Mouse (Mus musculus): ENCODE data around the gene Casq1. TPM values are rescaled to one million over a fixed set of nuclear protein-coding genes. Genes with fewer than 3 reads are reported as not detected.
A peak's percentile ranks its signal among the peaks of the same experiment; 100 is the strongest.

Gene Casq1
- polyA plus RNA-seq, 1 experiment from 2014 or later = 53.9 TPM

DNA sequence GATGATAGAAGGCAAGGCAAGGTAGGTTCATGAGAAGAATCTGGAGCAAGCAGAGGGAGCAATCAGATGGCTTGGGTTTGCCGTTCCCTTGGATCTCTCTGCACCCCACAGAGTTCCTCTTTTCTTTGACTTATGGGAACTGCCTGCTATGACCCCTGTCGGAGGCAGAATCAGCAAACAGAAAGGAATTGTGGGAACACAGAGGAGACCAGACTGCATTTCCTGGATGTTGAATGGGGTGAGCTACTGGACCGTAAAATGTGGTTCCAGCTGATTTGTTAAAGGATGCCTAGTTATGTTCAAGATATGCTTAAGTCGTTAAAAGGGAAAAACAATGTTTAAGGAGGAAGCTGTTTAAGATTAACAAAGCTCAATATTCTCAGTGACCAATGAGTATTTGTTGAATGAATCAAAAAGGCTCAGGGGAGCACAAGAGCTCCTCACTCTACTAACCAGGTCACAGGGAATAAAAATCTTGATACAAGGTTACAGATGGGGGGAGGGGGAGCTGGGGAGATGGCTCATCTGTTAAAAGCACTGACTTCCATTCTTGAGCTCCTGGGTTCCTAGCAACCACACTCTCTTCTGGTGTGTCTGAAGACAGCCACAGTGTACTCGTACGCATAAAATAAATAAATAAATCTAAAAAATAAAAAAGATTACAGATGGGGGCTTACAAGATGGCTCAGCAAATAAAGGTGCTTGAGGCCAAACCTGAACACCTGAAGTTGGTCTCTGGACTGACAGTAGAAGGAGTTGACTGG is 21.5 kb upstream of the Casq1 start:
- no peak for ATAC-seq (ENCODE audit: insufficient read depth, low FRiP score)
- Histone ChIP-seq H3K9ac (ENCODE audit: low read length) (no peak overlapping the region), H3K27me3 (ENCODE audit: control insufficient read depth, insufficient read depth, low read length) (peaks cover 4% of the 10 kb centered on the region; the same call in 1 of the 2 replicates), H3K9me3 (replicated peaks; ENCODE audit: control insufficient read depth, low read length) (no peaks in the 10 kb centered on the region), H3K4me1 (ENCODE audit: control insufficient read depth, insufficient read depth, low read length) (no peaks in the 10 kb centered on the region), H3K27ac (ENCODE audit: low read length) (no peak overlapping the region), H3K4me3 (replicated peaks; ENCODE audit: low read length) (no peak overlapping the region), H3K36me3 (ENCODE audit: control insufficient read depth, insufficient read depth, low read length) (no peaks in the 10 kb centered on the region), H3K4me2 (ENCODE audit: low read depth, low read length) (no peak overlapping the region)
- 67% methylated on average over 6 of the region's 6 CpGs for WGBS

DNA sequence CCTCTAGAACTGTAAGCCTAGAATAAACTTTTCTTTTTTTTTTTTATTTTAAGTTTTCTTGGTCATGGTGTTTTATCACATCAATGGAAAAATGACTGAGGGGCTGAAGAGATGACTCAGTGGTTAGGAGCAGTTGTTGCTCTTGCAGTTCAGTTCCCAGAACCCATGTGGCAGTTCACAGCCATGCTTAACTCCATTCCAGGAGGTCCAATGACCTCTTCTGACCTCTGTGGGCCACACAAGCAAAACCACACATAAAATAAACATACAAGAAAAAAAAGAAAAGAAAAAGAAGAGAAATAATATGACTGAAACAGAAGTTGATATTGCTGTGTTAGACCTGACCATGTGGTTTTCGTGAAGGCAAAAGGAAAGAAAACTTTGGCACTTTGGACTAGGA is 9.5 kb upstream of the Casq1 start:
- Histone ChIP-seq H3K4me3 (replicated peaks; ENCODE audit: low read length) (no peak overlapping the region), H3K9me3 (replicated peaks; ENCODE audit: control insufficient read depth, low read length) (no peaks in the 10 kb centered on the region), H3K36me3 (ENCODE audit: control insufficient read depth, insufficient read depth, low read length) (no peaks in the 10 kb centered on the region), H3K4me2 (ENCODE audit: low read depth, low read length) (no peak overlapping the region), H3K4me1 (ENCODE audit: control insufficient read depth, insufficient read depth, low read length) (no peaks in the 10 kb centered on the region), H3K27ac (ENCODE audit: low read length) (no peak overlapping the region), H3K27me3 (ENCODE audit: control insufficient read depth, insufficient read depth, low read length) (no peaks in the 10 kb centered on the region), H3K9ac (ENCODE audit: low read length) (no peak overlapping the region)
- ATAC-seq (ENCODE audit: insufficient read depth, low FRiP score) = no peak
- 83% methylated on average over 1 of the region's 1 CpGs for whole genome bisulfite sequencing

DNA sequence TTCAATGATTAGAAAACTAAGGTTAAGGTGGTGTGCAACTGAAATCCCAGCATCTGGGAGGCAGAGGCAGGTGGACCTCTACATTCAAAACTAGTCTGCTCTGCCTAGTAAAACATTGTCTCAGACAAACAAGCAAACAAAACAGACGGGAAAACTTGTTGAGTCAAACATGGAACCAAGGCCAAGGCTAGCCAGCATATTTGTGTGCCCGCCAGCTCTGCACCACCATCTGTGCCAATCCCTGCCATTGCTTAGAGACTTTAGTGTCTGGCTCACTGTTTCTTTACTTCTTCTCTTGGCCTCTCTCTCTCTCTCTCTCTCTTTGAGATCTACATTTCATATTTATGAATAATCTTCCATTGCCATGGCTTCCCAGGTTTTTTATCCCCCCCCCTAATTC is 8.5 kb upstream of the Casq1 start:
- Histone ChIP-seq H3K4me3 (replicated peaks; ENCODE audit: low read length) (no peak overlapping the region), H3K9me3 (replicated peaks; ENCODE audit: control insufficient read depth, low read length) (no peaks in the 10 kb centered on the region), H3K4me1 (ENCODE audit: control insufficient read depth, insufficient read depth, low read length) (no peaks in the 10 kb centered on the region), H3K9ac (ENCODE audit: low read length) (no peak overlapping the region), H3K36me3 (ENCODE audit: control insufficient read depth, insufficient read depth, low read length) (no peaks in the 10 kb centered on the region), H3K27ac (ENCODE audit: low read length) (no peak overlapping the region), H3K4me2 (ENCODE audit: low read depth, low read length) (no peak overlapping the region), H3K27me3 (ENCODE audit: control insufficient read depth, insufficient read depth, low read length) (no peaks in the 10 kb centered on the region)
- no peak for ATAC-seq (ENCODE audit: insufficient read depth, low FRiP score)
- WGBS = 73% methylated on average over 2 of the region's 2 CpGs

DNA sequence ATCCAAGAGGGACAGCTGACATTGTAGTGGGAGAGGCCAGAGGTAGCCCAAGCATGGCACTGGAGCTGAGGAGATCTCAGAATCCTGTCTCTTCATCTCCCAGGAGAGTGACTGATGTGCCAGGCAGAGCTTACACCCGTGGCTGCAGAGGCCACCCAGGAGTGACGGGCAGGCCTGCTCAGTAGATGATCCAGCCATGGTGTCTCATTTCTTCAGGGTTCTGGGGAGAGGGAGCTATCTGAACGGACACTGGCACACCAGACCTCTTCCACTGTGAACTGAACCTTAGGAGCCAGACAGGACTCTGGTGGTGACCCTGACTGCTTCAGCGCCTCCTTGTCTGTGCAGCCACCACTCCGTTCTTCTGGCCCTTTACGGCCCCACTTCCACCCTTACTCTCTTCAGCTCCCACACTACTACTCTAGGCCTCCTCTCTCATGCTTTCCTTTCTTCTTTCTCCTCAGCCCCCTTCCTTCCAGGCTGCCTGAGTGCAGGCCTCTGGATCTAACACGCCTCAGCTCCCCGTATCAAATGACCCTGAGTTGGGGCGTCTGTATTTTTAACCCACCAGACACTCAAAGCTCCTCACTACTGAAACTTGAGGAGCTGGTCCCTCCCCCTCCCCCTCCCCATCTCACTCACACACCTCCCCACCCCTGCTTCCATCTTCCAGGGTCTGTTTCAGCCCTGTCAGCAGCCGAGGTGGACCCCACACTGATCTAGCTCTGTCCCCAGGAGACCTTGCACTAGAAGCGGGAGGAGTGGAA is 1.8 kb upstream of the Casq1 start:
- H3K9ac ChIP-seq (ENCODE audit: low read length) = 0 out of 2 replicates have a peak overlapping the region, but pooled peaks have one; percentile 12
- 52% methylated on average over 11 of the region's 11 CpGs for WGBS
- ATAC-seq (ENCODE audit: insufficient read depth, low FRiP score) = no peak
- H3K4me1 ChIP-seq (ENCODE audit: control insufficient read depth, insufficient read depth, low read length) = peaks cover 34% of the 10 kb centered on the region
- H3K27me3 ChIP-seq (ENCODE audit: control insufficient read depth, insufficient read depth, low read length) = no peaks in the 10 kb centered on the region
- H3K4me3 ChIP-seq (replicated peaks; ENCODE audit: low read length) = no peak overlapping the region
- no peaks in the 10 kb centered on the region for H3K9me3 ChIP-seq (replicated peaks; ENCODE audit: control insufficient read depth, low read length)
- no peaks in the 10 kb centered on the region for H3K36me3 ChIP-seq (ENCODE audit: control insufficient read depth, insufficient read depth, low read length)
- H3K4me2 ChIP-seq (ENCODE audit: low read depth, low read length) = no peak overlapping the region
- peak overlapping the region; percentile 34; the same call in 1 of the 2 replicates for H3K27ac ChIP-seq (ENCODE audit: low read length)

DNA sequence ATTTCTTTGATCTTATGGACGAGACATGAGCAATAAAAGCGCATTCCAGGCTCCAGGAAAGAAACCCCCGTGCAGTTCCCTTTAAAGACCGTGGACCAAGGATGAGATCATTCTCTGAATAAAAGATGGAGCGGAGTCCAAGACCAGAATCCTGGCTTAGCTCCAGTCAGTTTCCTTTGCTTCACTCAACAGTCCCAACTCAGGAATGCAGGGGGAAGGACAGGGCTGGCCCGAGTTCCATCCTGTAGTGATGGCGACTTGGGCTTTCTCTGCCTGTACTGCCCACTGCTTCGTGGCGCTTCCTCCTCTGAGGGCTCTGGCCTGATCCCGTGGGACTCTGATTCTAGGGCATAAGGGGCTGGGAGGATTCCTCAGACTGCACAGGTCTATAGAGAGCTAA is 746 bp upstream of the Casq1 start:
- 33% methylated on average over 10 of the region's 10 CpGs for WGBS
- Histone ChIP-seq H3K36me3 (ENCODE audit: control insufficient read depth, insufficient read depth, low read length) (no peaks in the 10 kb centered on the region), H3K9ac (ENCODE audit: low read length) (peak overlapping the region; percentile 9; the same call in 1 of the 2 replicates), H3K27me3 (ENCODE audit: control insufficient read depth, insufficient read depth, low read length) (no peaks in the 10 kb centered on the region), H3K4me1 (ENCODE audit: control insufficient read depth, insufficient read depth, low read length) (peaks cover 34% of the 10 kb centered on the region), H3K4me2 (ENCODE audit: low read depth, low read length) (no peak overlapping the region), H3K4me3 (replicated peaks; ENCODE audit: low read length) (no peak overlapping the region), H3K9me3 (replicated peaks; ENCODE audit: control insufficient read depth, low read length) (no peaks in the 10 kb centered on the region), H3K27ac (ENCODE audit: low read length) (peak overlapping the region; percentile 76)
- peak; percentile 69 for ATAC-seq (ENCODE audit: insufficient read depth, low FRiP score)

DNA sequence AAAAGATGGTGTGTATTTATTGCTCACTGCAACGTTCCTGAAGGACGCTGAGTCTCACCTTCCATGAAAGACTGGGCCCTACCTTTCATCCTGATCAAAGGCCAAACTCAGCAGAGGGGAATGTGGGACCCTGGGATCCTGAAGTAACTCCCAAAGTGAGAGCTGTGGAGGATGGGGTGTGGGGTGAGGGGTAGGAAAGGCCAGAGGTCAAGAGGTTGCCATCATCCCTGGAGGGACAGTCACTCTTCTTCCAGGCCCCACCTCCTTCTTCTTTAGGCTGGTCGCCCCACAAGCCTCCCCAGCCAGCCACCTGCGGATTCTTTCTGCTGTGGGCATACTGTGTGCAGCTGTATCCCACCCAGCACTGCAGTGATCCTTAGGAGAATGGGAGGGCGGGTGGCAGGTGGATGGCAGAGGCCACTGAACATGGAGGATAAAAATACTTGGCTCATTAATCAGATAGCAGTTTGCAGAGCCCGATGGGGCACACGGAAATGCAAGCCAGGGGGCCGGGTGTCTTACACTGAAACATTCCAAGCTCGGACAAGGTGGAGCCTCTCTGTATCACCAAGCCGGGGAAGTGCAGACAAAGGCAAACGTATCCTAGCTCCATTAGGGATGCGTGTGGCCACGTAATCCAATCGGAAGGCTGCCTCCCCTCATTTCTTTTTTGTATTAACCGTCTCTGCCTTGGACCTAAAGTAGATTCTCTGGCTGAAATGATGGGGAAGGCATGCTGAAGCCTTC is 1.3 kb downstream of the Casq1 start:
- no peak for ATAC-seq (ENCODE audit: insufficient read depth, low FRiP score)
- Histone ChIP-seq H3K36me3 (ENCODE audit: control insufficient read depth, insufficient read depth, low read length) (no peaks in the 10 kb centered on the region), H3K4me3 (replicated peaks; ENCODE audit: low read length) (no peak overlapping the region), H3K27me3 (ENCODE audit: control insufficient read depth, insufficient read depth, low read length) (no peaks in the 10 kb centered on the region), H3K4me2 (ENCODE audit: low read depth, low read length) (no peak overlapping the region), H3K9me3 (replicated peaks; ENCODE audit: control insufficient read depth, low read length) (no peaks in the 10 kb centered on the region), H3K9ac (ENCODE audit: low read length) (no peak overlapping the region), H3K4me1 (ENCODE audit: control insufficient read depth, insufficient read depth, low read length) (peaks cover 37% of the 10 kb centered on the region), H3K27ac (ENCODE audit: low read length) (no peak overlapping the region)
- WGBS = 54% methylated on average over 15 of the region's 15 CpGs

DNA sequence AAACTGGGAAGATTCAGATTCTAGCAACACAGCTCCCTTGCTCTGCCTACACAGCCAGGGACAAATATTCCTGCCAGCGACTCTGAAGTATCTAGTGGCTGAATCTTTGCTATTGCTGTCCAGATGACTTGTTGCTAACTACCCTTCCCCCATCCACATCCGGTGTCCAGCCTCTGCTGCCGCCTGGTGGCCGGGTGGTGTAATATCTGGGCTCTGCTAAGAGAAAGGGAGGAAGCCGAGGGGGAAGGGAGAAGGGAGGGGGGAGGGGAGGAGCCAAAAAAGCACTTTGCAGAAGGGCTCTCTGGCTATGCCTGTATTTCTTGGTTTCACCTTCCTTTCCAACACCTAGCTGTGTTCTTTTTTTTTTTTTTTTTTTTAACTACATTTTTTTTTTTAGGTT is 2.5 kb downstream of the Casq1 start:
- no peaks in the 10 kb centered on the region for H3K36me3 ChIP-seq (ENCODE audit: control insufficient read depth, insufficient read depth, low read length)
- H3K9ac ChIP-seq (ENCODE audit: low read length) = peak overlapping the region; percentile 62
- peak overlapping the region; percentile 78; the same call in 1 of the 2 replicates for H3K27ac ChIP-seq (ENCODE audit: low read length)
- WGBS = 0% methylated on average over 5 of the region's 5 CpGs
- no peaks in the 10 kb centered on the region for H3K27me3 ChIP-seq (ENCODE audit: control insufficient read depth, insufficient read depth, low read length)
- H3K4me3 ChIP-seq (replicated peaks; ENCODE audit: low read length) = peak overlapping the region; percentile 34
- ATAC-seq (ENCODE audit: insufficient read depth, low FRiP score) = peak; percentile 47
- peak overlapping the region; percentile 40 for H3K4me2 ChIP-seq (ENCODE audit: low read depth, low read length)
- H3K4me1 ChIP-seq (ENCODE audit: control insufficient read depth, insufficient read depth, low read length) = peaks cover 41% of the 10 kb centered on the region
- no peaks in the 10 kb centered on the region for H3K9me3 ChIP-seq (replicated peaks; ENCODE audit: control insufficient read depth, low read length)

DNA sequence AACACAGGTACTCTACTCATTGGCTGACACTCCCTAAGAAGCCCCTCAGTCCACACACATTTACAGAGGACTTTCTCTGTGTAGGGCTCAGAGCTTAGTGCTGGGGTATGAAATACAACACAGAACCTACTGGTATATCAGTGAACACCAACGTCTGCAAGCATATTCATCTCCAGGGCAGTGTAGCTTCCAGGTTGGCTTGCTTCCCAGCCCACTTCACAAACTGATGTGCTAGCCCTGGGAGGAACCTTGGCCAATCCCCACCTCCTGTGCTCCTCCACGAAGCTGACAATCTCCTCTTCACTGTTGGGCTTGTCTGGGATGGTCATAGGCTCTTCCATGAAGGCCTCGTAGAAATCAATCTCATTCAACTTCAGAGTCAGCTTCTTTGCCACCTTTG is 4.9 kb downstream of the Casq1 start:
- H3K36me3 ChIP-seq (ENCODE audit: control insufficient read depth, insufficient read depth, low read length) = no peaks in the 10 kb centered on the region
- 47% methylated on average over 3 of the region's 3 CpGs for WGBS
- ATAC-seq (ENCODE audit: insufficient read depth, low FRiP score) = peak; percentile 15; the same call in 1 of the 2 replicates
- no peaks in the 10 kb centered on the region for H3K27me3 ChIP-seq (ENCODE audit: control insufficient read depth, insufficient read depth, low read length)
- no peaks in the 10 kb centered on the region for H3K9me3 ChIP-seq (replicated peaks; ENCODE audit: control insufficient read depth, low read length)
- H3K9ac ChIP-seq (ENCODE audit: low read length) = no peak overlapping the region
- no peak overlapping the region for H3K4me3 ChIP-seq (replicated peaks; ENCODE audit: low read length)
- H3K4me1 ChIP-seq (ENCODE audit: control insufficient read depth, insufficient read depth, low read length) = peaks cover 21% of the 10 kb centered on the region
- H3K27ac ChIP-seq (ENCODE audit: low read length) = no peak overlapping the region
- H3K4me2 ChIP-seq (ENCODE audit: low read depth, low read length) = no peak overlapping the region

DNA sequence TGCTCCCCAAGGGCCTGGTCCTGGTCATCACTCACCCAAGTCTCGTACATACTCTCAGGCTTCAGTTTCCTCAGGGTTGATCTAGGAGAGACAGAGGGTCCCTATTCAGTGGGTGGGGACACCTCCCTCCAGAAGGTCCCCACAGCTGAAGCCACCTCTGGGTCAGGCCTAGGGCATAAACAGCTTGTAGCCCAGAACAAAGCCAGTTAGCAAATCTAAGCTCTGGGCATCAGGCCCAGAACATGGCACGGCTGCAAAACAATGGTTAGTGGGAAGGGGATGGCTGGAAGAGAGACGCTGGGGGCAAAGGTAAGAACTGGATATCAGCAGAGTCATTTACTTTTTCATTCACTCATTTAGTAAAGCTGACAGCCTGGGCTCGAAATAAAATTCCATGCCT is 5.9 kb downstream of the Casq1 start:
- no peak for ATAC-seq (ENCODE audit: insufficient read depth, low FRiP score)

More for the DNA sequence above, 5.9 kb downstream of the Casq1 start:
- Histone ChIP-seq H3K4me3 (replicated peaks; ENCODE audit: low read length) (no peak overlapping the region), H3K27me3 (ENCODE audit: control insufficient read depth, insufficient read depth, low read length) (no peaks in the 10 kb centered on the region), H3K36me3 (ENCODE audit: control insufficient read depth, insufficient read depth, low read length) (no peaks in the 10 kb centered on the region), H3K4me1 (ENCODE audit: control insufficient read depth, insufficient read depth, low read length) (peaks cover 12% of the 10 kb centered on the region), H3K4me2 (ENCODE audit: low read depth, low read length) (no peak overlapping the region), H3K9ac (ENCODE audit: low read length) (no peak overlapping the region), H3K27ac (ENCODE audit: low read length) (no peak overlapping the region), H3K9me3 (replicated peaks; ENCODE audit: control insufficient read depth, low read length) (no peaks in the 10 kb centered on the region)
- WGBS = 61% methylated on average over 4 of the region's 4 CpGs

Data from stomach, embryonic 16.5 days (tissue).